Mouse (Mus musculus): ENCODE results near the gene Gm5460. TPM values are rescaled to one million over a fixed set of nuclear protein-coding genes. Genes with fewer than 3 reads are reported as not detected.
A peak's percentile ranks its signal among the peaks of the same experiment; 100 is the strongest.

Gm5460 gene
- polyA plus RNA-seq, 1 experiment = 0.04 TPM

GRCm38 (mm10) chr14:33997427-33997826 is 19.1 kb upstream of the Gm5460 start:
- H3K27me3 ChIP-seq (ENCODE audit: control insufficient read depth, insufficient read depth, insufficient read length) = peaks cover 4% of the 10 kb centered on the region
- no peak overlapping the region for H3K4me3 ChIP-seq
- H3K79me2 ChIP-seq (ENCODE audit: control insufficient read depth, insufficient read depth) = no peaks in the 10 kb centered on the region
- no peak overlapping the region for H3ac ChIP-seq (ENCODE audit: control insufficient read depth, insufficient read length)
- H3K4me2 ChIP-seq (ENCODE audit: low read depth) = no peak overlapping the region
- TF ChIP-seq REST (IDR thresholded peaks at IDR 0.05; ENCODE audit: insufficient read depth, insufficient read length) = no peak
- TF ChIP-seq USF1 (IDR thresholded peaks at IDR 0.05; ENCODE audit: low read depth) = no peak
- no peak for TF ChIP-seq MYOD1 (IDR thresholded peaks at IDR 0.05; ENCODE audit: control insufficient read depth in 1 of 3, insufficient read length in 2 of 3, low read depth in 2 of 3)
- no peak for TF ChIP-seq SRF (IDR thresholded peaks at IDR 0.05; ENCODE audit: control insufficient read depth, insufficient read length, low read depth)
- no peaks in the 10 kb centered on the region for H3K36me3 ChIP-seq (ENCODE audit: control insufficient read depth, insufficient read depth)

GRCm38 (mm10) chr14:34000076-34000475 is 16.5 kb upstream of the Gm5460 start:
- no peak overlapping the region for H3K4me2 ChIP-seq (ENCODE audit: low read depth)
- H3K36me3 ChIP-seq (ENCODE audit: control insufficient read depth, insufficient read depth) = no peaks in the 10 kb centered on the region
- H3K27me3 ChIP-seq (ENCODE audit: control insufficient read depth, insufficient read depth, insufficient read length) = no peaks in the 10 kb centered on the region
- H3K4me3 ChIP-seq = no peak overlapping the region
- TF ChIP-seq CEBPB (IDR thresholded peaks at IDR 0.05; ENCODE audit: insufficient read depth, poor library complexity, severe bottlenecking) = no peak
- no peak for TF ChIP-seq SRF (IDR thresholded peaks at IDR 0.05; ENCODE audit: control insufficient read depth, insufficient read length, low read depth)
- TF ChIP-seq MAX (IDR thresholded peaks at IDR 0.05; ENCODE audit: low read depth) = no peak
- TF ChIP-seq TCF12 (IDR thresholded peaks at IDR 0.05; ENCODE audit: insufficient read depth, poor library complexity, severe bottlenecking) = no peak
- no peak for TF ChIP-seq REST (IDR thresholded peaks at IDR 0.05; ENCODE audit: insufficient read depth, insufficient read length)
- TF ChIP-seq MYOG (IDR thresholded peaks at IDR 0.05; ENCODE audit: control insufficient read depth in 1 of 3, insufficient read depth in 1 of 3, insufficient read length in 2 of 3, low read depth in 2 of 3) = no peak
- TF ChIP-seq TCF3 (IDR thresholded peaks at IDR 0.05; ENCODE audit: insufficient read length, low read depth) = no peak
- TF ChIP-seq MYOD1 (IDR thresholded peaks at IDR 0.05; ENCODE audit: control insufficient read depth in 1 of 3, insufficient read length in 2 of 3, low read depth in 2 of 3) = no peak
- no peak for TF ChIP-seq POLR2AphosphoS2 (IDR thresholded peaks at IDR 0.05; ENCODE audit: insufficient read length, low read depth)
- TF ChIP-seq E2F4 (IDR thresholded peaks at IDR 0.05; ENCODE audit: insufficient read depth) = no peak
- no peak for TF ChIP-seq USF1 (IDR thresholded peaks at IDR 0.05; ENCODE audit: low read depth)
- no peak for TF ChIP-seq POLR2A (IDR thresholded peaks at IDR 0.05; ENCODE audit: insufficient read length, low read depth)
- no peaks in the 10 kb centered on the region for H3K79me2 ChIP-seq (ENCODE audit: control insufficient read depth, insufficient read depth)
- no peak overlapping the region for H3ac ChIP-seq (ENCODE audit: control insufficient read depth, insufficient read length)

- H3ac ChIP-seq (ENCODE audit: control insufficient read depth, insufficient read length) = no peak overlapping the region
Observed at GRCm38 (mm10) chr14:34001445-34001844, 15.1 kb upstream of the Gm5460 start.

DNA sequence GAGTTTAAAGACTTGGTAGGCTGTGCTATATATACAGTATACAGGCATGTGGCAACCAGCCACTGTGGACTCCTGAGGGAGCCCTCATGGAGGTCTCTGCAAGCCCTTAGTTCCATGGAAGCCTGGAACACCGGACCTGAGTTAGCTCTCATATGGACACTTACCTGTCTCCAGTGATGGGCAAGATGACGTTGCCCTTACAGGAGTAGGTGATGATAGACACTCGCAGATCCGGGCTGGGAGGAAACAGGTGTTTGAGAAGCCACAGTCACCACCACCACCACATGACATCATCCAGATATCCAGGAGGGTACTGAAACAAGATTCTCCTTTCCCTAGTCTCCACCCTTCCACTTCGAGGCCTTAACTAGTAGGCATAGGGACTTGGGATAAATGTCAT is 14.2 kb upstream of the Gm5460 start:
- Histone ChIP-seq H3ac (ENCODE audit: control insufficient read depth, insufficient read length) (no peak overlapping the region), H3K79me2 (ENCODE audit: control insufficient read depth, insufficient read depth) (no peaks in the 10 kb centered on the region), H3K4me2 (ENCODE audit: low read depth) (no peak overlapping the region), H3K27me3 (ENCODE audit: control insufficient read depth, insufficient read depth, insufficient read length) (no peaks in the 10 kb centered on the region), H3K4me3 (no peak overlapping the region), H3K36me3 (ENCODE audit: control insufficient read depth, insufficient read depth) (no peaks in the 10 kb centered on the region)
- TF ChIP-seq CEBPB (IDR thresholded peaks at IDR 0.05; ENCODE audit: insufficient read depth, poor library complexity, severe bottlenecking) = no peak
- no peak for TF ChIP-seq REST (IDR thresholded peaks at IDR 0.05; ENCODE audit: insufficient read depth, insufficient read length)
- TF ChIP-seq SRF (IDR thresholded peaks at IDR 0.05; ENCODE audit: control insufficient read depth, insufficient read length, low read depth) = no peak
- no peak for TF ChIP-seq POLR2AphosphoS2 (IDR thresholded peaks at IDR 0.05; ENCODE audit: insufficient read length, low read depth)
- TF ChIP-seq TCF12 (IDR thresholded peaks at IDR 0.05; ENCODE audit: insufficient read depth, poor library complexity, severe bottlenecking) = no peak
- TF ChIP-seq USF1 (IDR thresholded peaks at IDR 0.05; ENCODE audit: low read depth) = no peak
- no peak for TF ChIP-seq E2F4 (IDR thresholded peaks at IDR 0.05; ENCODE audit: insufficient read depth)
- peak in 1 of 3 experiments; percentile 71 for TF ChIP-seq MYOD1 (IDR thresholded peaks at IDR 0.05; ENCODE audit: control insufficient read depth in 1 of 3, insufficient read length in 2 of 3, low read depth in 2 of 3)

More at GRCm38 (mm10) chr14:34001445-34001844, 15.1 kb upstream of the Gm5460 start:
- no peak overlapping the region for H3K4me3 ChIP-seq
- H3K79me2 ChIP-seq (ENCODE audit: control insufficient read depth, insufficient read depth) = no peaks in the 10 kb centered on the region
- no peak overlapping the region for H3K4me2 ChIP-seq (ENCODE audit: low read depth)
- H3K36me3 ChIP-seq (ENCODE audit: control insufficient read depth, insufficient read depth) = no peaks in the 10 kb centered on the region
- H3K27me3 ChIP-seq (ENCODE audit: control insufficient read depth, insufficient read depth, insufficient read length) = no peaks in the 10 kb centered on the region
- peak; percentile 38 for TF ChIP-seq POLR2A (IDR thresholded peaks at IDR 0.05; ENCODE audit: insufficient read length, low read depth)
- no peak for TF ChIP-seq REST (IDR thresholded peaks at IDR 0.05; ENCODE audit: insufficient read depth, insufficient read length)
- no peak for TF ChIP-seq E2F4 (IDR thresholded peaks at IDR 0.05; ENCODE audit: insufficient read depth)
- no peak for TF ChIP-seq MYOD1 (IDR thresholded peaks at IDR 0.05; ENCODE audit: control insufficient read depth in 1 of 3, insufficient read length in 2 of 3, low read depth in 2 of 3)
- peak; percentile 26 for TF ChIP-seq POLR2AphosphoS2 (IDR thresholded peaks at IDR 0.05; ENCODE audit: insufficient read length, low read depth)
- TF ChIP-seq CEBPB (IDR thresholded peaks at IDR 0.05; ENCODE audit: insufficient read depth, poor library complexity, severe bottlenecking) = peak; percentile 75; the same call in 1 of the 2 replicates

DNA sequence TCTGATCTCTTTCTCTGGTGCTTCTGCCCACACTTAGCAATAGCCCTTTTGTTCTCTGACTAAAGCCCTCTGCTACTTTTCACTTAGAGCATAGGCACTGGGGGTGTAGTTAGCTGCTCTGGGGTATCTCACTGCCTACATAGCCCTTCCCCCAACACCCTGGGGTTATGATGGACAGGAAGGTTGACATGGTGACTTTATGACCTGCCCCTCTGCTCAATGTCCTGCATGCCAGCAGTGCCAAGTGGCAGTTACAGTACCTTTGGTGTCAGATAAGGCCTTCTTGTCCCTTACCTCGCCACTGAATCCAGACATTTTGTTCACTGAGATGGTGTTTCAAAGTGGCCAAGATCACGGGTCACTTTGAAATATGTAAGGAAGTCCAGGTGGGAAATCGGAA is 1.5 kb upstream of the Gm5460 start, which contains the start of gene Gm30083:
Gene Gm30083 (minus strand): TSS at position 120 of the 400 bp plus-strand sequence.
- H3K4me3 ChIP-seq = no peak within 1 kb of the TSS
- no peak within 1 kb of the TSS for H3ac ChIP-seq (ENCODE audit: control insufficient read depth, insufficient read length)
- H3K36me3 ChIP-seq (ENCODE audit: control insufficient read depth, insufficient read depth) = no peaks in the 10 kb centered on the region
- TF ChIP-seq USF1 (IDR thresholded peaks at IDR 0.05; ENCODE audit: low read depth) (no peak), SRF (IDR thresholded peaks at IDR 0.05; ENCODE audit: control insufficient read depth, insufficient read length, low read depth) (no peak), CEBPB (IDR thresholded peaks at IDR 0.05; ENCODE audit: insufficient read depth, poor library complexity, severe bottlenecking) (no peak), TCF12 (IDR thresholded peaks at IDR 0.05; ENCODE audit: insufficient read depth, poor library complexity, severe bottlenecking) (no peak), MYOG (IDR thresholded peaks at IDR 0.05; ENCODE audit: control insufficient read depth in 1 of 3, insufficient read depth in 1 of 3, insufficient read length in 2 of 3, low read depth in 2 of 3) (no peak), MYOD1 (IDR thresholded peaks at IDR 0.05; ENCODE audit: control insufficient read depth in 1 of 3, insufficient read length in 2 of 3, low read depth in 2 of 3) (no peak), POLR2AphosphoS2 (IDR thresholded peaks at IDR 0.05; ENCODE audit: insufficient read length, low read depth) (no peak), REST (IDR thresholded peaks at IDR 0.05; ENCODE audit: insufficient read depth, insufficient read length) (no peak), POLR2A (IDR thresholded peaks at IDR 0.05; ENCODE audit: insufficient read length, low read depth) (no peak), TCF3 (IDR thresholded peaks at IDR 0.05; ENCODE audit: insufficient read length, low read depth) (no peak), E2F4 (IDR thresholded peaks at IDR 0.05; ENCODE audit: insufficient read depth) (no peak), MAX (IDR thresholded peaks at IDR 0.05; ENCODE audit: low read depth) (no peak)
- H3K4me2 ChIP-seq (ENCODE audit: low read depth) = no peak within 1 kb of the TSS
- no peaks in the 10 kb centered on the region for H3K27me3 ChIP-seq (ENCODE audit: control insufficient read depth, insufficient read depth, insufficient read length)
- no peaks in the 10 kb centered on the region for H3K79me2 ChIP-seq (ENCODE audit: control insufficient read depth, insufficient read depth)
